Mouse (Mus musculus): ENCODE results near the gene Pfdn6.

Pfdn6 gene

DNA sequence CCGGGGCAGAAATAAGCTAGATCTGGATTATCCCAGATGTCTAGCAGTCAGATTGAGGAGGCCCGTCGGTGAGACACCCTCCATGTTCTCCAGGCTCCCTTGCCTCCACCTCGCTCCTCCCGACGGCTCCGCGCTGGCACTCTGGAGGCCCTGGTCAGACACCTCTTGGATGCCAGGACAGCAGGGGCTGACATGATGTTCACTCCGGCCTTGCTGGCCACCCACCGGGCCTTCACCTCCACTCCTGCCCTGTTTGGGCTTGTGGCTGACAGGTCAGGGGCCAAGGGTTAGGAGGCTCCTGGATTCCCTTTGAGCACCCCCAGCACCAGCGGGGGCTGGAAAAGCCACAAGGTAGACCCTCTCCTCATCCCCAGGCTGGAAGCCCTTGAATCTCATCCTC is 8.2 kb downstream of the Pfdn6 start:
- DNase-seq (ENCODE audit: low spot score): no peak

DNA sequence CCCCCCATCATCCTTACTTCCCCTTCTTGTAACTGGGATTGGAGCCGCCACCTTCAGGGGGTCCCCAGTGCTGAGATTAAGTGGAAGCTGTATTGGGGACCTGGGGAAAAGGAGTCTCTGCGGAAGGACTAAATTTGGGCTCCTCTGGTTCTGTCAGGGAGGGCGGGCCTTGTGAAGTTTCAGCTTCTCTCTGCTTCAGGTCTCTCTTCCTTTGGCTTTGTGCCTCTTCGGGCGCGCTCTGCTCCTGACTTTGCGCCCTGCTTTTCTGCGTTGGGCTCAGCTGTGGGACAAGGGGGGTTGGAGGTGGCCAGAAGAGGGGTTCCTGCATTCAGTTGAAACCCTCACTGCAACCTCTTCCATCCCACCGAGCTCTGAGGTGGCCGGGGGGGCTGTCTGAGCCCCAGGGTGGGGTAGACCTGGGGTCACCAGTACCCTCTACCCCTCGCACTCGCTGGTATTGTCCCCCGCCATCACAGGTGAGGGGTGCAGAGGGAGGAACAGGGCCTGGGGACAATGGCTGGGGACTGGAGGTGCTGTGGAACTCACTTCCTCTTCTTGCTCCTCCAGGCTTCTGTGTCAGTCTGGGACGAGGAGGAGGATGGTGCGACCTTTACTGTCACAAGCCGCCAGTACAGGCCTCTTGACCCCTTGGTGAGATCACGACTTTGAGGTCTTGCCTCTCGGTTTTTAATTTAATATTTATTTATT is 8.8 kb downstream of the Pfdn6 start:
- no peak for DNase-seq (ENCODE audit: low spot score)

DNA sequence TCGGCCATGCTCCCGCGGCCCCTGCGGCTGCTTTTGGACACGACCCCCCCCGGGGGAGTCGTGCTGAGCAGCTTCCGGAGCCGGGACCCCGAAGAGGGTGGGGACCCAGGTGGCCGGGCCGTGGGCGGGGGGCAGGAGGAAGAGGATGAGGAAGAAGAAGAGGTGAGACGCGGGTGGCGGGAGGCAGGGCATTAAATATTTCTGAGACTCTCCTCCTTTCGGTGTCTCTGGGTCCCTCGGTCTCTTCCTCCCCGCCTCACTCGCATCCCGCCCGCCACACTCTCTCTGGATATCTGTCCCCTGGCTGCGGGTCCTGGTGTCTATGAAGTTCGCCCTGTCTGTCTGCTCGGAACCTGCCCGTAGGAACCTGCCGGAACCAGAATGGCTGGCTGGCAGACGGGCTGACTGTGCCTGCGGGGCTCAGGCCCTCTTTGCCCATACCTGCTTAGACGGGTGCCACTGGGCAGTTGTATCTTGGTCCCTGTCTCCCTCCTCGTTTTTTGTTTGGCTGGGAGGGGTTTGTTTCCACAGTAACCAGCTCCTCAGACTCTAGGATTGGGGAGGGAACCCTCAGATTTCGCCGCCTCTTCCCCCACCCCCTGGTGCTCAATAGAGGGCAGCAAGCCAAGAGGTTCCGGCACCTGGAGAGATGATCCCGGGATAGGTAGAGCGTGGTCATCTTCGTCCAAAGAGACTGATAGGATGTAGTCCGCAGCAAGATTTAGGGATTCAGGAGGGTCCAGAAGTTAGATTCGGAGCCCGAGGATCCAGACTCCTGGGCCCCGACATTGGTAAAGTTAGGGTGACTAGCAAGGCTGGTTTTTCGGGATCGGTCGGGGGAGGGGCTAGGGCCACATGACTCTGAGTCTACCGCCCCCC is 9.6 kb downstream of the Pfdn6 start:
- peak; percentile 51 for DNase-seq (ENCODE audit: low spot score)

DNA sequence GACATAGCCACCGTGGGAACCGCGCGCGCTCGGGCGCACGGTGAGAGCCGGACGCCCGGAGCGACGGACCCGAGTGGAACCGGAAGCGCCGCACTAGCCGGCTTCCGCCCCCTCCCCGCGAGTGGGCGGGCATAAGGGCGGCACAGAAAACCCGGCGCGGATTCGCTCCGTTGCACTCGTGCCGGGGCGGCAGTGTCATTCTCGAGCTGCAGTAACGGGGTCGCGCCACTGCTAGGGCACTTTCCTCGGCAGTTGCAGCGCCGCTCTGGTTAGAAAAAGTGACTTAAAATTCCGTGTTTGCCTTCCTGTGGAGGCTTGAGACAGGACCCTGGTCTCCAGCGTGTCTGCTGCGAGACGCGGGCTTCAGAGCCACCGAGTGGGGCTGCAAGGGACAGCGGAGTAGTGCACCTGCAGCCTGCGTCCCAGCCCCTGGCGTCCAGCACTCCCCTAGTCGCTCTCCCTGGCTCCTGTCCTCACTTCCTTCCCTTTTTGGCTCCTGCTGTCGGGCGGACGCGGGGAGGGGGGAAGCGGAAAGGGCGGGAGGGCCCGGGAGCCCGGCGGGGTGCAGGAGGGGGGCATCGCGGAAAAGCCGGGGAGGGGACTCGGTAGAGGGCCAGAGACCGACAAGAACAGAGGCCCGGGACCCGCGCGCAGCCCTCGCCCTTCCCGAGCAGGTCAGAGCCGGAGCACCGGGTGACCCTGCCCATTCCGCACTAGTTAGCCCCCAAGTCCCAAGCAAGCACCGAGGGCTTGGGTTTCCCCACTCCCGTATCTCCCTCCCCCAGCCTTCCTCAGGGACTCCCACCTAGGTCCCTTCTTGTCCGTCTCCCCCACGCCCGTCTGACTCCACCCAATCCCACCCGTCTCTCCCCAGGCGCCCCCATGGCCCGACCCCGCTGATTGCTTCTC is 10.5 kb downstream of the Pfdn6 start, which contains the start of gene Rgl2:
TSS of gene Rgl2 (plus strand) at position 173 of the 909 bp plus-strand sequence.
- peak; percentile 95 for DNase-seq (ENCODE audit: low spot score)

DNA sequence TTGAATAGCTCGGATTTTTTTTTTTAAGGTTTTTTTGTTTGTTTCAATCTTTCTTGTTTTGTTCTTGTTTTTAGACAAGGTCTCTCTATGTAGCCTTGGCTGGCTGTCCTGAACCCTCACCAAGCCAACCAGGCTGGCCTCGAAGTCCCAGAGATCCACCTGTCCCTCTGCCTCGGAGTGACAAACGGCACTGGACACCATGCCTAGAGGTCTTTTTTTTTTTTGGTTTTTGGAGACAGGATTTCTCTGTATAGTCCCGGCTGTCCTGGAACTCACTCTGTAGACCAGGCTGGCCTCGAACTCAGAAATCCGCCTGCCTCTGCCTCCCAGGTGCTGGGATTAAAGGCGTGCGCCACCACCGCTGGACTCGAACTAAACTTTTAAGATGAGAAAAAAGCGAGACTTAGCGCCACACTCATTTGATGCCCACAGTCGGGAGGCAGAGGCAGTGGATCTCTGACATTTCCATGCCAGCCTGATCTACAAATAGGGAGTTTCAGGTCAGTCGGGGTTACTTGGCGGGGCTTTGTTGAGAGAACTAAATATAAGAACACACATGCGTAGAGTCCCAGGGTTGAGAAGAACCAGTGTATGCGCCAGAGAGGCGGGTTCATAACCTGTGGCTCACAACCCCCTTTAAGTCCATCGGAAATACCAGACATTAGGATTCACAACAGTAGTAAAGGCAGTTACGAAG is 11.7 kb downstream of the Pfdn6 start:
- no peak for DNase-seq (ENCODE audit: low spot score)

- peak; percentile 45 for DNase-seq (ENCODE audit: low spot score)
Measured at GRCm38 (mm10) chr17:33926207-33926932, 13.8 kb downstream of the Pfdn6 start.

DNA sequence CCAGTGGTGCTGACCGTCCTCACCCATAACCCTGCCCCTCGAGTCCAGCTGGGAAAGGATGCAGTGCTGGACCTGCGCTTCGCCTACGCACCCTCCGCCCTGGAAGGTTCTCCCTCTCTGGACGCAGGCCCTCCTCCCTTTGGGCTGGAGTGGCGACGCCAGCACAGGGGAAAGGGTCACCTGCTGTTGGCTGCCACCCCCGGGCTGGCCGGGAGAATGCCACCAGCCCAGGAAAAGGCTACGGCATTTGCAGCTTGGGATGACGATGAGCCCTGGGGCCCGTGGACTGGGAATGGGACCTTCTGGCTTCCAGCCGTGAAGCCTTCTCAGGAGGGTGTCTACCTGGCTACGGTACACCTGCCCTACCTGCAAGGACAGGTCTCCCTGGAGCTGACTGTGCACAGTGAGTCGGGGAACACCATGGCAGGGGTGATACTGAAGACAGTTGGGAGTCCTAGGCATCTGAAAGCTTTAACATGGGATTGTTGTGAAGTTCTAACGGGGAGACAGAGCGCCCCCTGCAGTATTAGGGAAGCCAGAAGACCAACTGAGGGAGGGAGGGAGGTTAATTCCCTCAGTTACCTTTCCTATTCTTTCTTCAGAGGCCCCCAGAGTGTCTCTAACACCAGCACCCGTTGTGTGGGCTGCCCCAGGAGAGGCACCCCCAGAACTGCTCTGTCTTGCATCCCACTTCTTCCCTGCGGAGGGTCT is 14.6 kb downstream of the Pfdn6 start:
- DNase-seq (ENCODE audit: low spot score): no peak

DNA sequence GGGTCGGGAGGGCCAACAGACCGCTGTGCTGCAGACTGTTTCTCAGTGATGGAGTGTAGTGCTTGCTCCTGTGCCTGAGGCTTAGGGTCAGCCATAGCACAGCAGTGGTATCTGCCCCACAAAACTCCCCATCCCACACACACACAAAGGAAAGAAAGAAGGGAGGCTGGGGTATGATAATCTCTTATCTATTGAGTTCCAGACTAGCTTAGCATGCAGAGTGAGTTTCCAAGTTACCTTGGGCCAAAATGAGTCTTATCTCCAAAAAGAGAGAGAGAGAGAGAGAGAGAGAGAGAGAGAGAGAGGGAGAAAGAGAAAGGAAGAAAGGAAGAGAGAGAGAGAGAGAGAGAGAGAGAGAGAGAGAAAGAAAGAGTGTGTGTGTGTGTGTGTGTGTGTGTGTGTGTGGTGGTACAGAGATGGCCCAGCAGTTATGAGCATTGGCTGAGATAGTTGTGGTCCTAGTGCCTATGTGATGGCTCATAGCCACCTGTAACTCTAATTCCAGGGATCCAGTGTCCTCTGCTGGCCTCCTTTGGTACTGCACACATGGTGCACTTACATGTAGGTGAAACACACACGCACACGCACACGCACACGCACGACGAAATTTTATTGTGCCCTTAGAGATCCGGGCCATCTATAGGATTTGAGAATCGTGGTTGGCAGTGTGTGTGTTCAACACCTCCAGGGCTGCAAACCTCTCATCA is 15.4 kb downstream of the Pfdn6 start:
- DNase-seq (ENCODE audit: low spot score): no peak

- no peak for DNase-seq (ENCODE audit: low spot score)
Measured at GRCm38 (mm10) chr17:33921361-33921760, 18.8 kb downstream of the Pfdn6 start.

DNA sequence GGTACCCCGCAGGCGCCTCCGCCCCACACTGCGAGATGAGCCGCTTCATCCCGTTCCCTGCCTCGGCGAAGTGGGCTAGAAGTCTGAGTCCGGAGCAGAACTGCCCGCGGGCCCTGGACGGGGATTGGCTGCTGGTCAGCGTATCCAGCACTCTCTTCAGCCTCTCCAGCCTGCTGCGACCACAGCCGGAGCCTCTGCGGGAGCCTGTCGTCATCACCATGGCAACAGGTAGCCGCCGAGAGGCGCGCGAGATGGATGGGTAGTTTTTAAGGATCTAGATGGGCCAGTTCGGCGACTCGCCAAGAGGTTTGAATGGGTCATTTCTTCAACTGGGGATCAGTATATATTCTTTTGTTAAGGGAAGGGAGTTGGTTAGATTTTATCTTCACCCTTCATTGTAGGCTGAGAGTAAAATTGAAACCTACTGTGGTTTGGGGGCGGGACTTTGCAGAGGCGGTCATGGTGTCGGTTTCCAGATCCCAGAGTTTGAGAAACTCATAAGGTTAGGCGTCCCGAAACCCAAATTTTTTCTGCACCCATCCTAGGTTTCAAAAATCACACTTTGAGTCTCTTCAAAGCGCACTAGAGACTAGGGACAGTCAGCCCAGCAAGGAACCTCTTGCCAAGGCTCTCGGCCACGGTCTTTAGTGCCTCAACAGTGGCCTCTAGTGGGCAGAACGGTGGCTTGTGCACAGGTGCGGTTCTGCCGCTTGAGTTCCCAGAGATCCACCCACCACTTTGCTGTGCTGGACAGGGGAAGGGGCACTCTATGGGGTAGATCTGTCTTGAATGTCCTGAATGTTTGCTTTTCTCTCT is 19.7 kb downstream of the Pfdn6 start:
- peak; percentile 92 for DNase-seq (ENCODE audit: low spot score)

- DNase-seq (ENCODE audit: low spot score): peak; percentile 65
Measured at GRCm38 (mm10) chr17:33919351-33920281, 20.5 kb downstream of the Pfdn6 start.

DNA sequence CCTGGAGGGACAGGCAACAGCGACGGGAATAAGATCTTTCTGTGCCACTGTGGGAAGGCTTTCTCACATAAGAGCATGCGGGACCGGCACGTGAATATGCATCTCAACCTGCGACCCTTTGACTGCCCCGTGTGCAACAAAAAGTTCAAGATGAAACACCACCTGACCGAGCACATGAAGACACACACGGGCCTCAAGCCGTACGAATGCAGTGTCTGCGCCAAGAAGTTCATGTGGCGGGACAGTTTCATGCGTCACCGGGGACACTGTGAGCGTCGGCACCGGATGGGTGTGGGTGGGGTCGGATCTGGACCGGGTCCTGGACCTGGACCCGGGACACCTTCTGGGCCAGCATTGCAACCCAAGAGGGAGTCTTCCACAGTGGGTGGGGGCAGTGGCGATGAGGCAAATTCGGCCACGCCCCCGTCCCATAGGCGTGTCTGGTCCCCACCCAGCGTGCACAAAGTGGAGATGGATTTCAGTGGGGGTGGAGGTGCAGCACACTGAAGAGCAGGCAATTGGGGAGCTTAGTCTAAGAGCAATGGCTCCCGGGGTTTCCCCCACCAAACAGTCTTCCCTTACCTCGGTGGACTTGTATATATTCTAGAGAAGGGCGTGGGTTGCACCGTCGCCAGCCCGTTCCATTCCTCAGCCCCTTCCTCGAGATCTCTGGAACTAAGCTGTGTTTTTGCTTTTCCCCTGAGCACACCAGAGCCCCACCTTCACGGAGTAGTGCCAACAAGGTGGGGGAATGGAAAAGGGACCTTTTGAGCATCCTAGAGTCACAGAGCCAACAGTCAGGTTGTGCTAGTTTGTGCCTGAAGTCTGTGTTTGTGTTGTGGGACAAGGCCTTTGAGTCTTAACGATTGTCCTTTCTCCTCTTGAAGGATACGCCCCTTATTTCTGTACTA is 21.6 kb downstream of the Pfdn6 start:
- DNase-seq (ENCODE audit: low spot score): no peak

GRCm38 (mm10) chr17:33917656-33918292 is 22.4 kb downstream of the Pfdn6 start:
- DNase-seq (ENCODE audit: low spot score): no peak

DNA sequence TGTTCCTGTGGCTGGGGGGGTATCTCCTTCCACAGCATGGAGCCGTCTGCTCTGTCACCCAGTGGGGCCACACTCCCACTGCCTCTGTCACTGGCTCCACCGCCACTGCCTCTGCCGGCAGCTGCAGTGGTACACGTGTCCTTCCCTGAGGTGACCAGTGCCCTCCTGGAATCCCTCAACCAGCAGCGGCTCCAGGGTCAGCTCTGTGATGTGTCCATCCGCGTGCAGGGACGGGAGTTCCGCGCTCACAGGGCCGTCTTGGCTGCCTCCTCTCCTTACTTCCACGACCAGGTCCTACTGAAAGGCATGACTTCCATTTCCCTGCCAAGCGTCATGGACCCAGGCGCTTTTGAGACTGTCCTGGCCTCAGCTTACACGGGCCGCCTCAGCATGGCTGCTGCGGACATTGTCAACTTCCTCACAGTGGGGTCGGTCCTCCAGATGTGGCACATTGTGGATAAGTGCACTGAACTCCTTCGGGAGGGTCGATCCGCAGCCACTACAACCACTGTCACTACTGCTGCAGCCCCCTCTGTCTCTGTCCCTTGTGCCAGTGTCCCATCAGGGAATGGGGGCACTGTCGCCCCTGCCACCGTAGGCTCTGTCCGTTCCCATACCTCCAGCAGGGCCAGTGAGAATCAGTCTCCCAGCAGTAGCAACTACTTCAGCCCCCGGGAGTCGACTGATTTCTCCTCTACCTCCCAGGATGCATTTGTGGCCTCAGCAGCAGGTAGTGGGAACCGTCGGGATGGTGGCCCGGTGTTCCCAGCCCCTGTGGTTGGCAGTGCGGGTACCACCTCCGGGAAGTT is 23.1 kb downstream of the Pfdn6 start:
- no peak for DNase-seq (ENCODE audit: low spot score)

DNA sequence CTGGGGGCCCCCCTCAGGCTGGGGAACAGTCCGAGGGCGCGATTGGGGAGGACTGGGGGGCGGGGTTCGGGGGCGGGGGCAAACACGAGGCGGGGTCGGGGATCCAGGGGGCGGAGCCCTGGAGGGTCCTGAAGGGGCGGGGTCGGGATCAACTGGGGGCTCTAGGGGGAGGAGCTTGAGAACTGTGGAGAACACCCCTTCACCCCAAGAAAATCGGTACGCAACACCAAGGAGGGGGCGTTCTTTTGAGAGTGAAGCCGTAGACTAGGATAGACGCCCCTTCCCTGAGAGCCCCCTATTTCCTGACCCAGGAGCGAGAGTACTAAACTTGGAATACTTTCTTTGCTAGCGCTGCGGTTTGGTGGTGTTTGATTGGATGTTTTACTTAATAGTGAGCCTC is 23.8 kb downstream of the Pfdn6 start:
- DNase-seq (ENCODE audit: low spot score): peak; percentile 84
